Mouse (Mus musculus): Measurements from ENCODE around the gene Tmub1. TPM values are rescaled to one million over a fixed set of nuclear protein-coding genes. Genes with fewer than 3 reads are reported as not detected.

Gene Tmub1
- polyA plus RNA-seq, 2 experiments, result 4.0 to 5.3 TPM

DNA sequence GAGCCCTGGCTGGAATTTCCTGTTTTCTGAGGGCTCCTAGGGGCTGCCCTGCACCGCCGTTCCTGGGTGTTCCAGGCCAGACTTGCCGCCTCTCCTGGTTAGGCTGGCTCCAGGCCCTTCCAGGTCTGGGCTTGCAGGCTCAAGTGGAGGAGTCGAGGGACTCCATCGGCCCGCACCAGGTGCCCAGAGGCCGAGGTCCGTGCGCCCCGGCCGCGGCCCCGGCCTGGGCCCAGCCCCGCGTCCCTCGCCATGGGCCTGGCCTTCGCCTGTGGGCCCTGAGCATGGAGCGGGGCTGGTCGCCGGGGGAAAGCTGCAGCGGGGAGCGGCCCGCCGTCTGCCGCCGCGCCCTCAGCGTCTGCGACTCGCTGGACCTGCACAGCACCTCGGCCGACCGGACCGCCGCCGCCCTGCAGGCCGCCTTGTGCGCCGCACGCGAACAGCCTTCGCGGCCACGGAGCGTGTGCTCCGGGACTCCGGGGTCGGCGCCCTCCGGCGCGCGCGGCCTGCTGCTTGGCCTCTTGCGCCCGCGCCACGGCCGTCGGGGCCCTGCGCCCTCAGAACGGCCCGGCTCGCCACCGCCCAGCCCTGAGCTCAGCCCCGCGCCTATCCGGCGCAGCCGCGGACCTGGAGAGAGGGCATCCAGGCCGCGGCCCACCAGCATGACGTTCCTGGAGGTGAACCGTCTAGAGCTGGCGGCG is 26.5 kb upstream of the Tmub1 start:
- DNase-seq (ENCODE audit: low read depth in 3 of 3, low spot score in 3 of 3) (no peak), ATAC-seq (ENCODE audit: insufficient read depth) (no peak)
- peaks cover 24% of the 10 kb centered on the region for H3K27me3 ChIP-seq (ENCODE audit: control insufficient read depth, insufficient read depth, low read length)
- peak overlapping the region in 1 of 2 experiments; percentile 39; a peak in 2 of 4 replicates for H3K4me3 ChIP-seq (ENCODE audit: insufficient read depth in 1 of 2, low read depth in 2 of 2, low read length in 2 of 2)
- 9% methylated on average over 64 of the region's 77 CpGs for WGBS (ENCODE audit: insufficient replicate concordance)
- H3K4me1 ChIP-seq (replicated peaks; ENCODE audit: control insufficient read depth in 2 of 2, insufficient read depth in 2 of 2, low read length in 1 of 2), result 0 out of 4 replicates have a peak, but pooled peaks cover 0 to 2% of the 10 kb centered on the region in 2 experiments
- H3K9ac ChIP-seq (replicated peaks), result no peak overlapping the region
- TF ChIP-seq EP300 (IDR thresholded peaks at IDR 0.05; ENCODE audit: low read depth) (no peak), CTCF (IDR thresholded peaks at IDR 0.05; ENCODE audit: low read depth) (no peak)
- no peaks in the 10 kb centered on the region; the same call in 1 of the 2 replicates for H3K36me3 ChIP-seq (replicated peaks; ENCODE audit: control insufficient read depth, insufficient read depth, low read depth)
- peak overlapping the region; percentile 63 for H3K4me2 ChIP-seq (ENCODE audit: low read depth)
- no peaks in the 10 kb centered on the region for H3K9me3 ChIP-seq (ENCODE audit: control insufficient read depth, low read length)
- no peak overlapping the region for H3K27ac ChIP-seq

GRCm38 (mm10) chr5:24472884-24473619 is 25.4 kb upstream of the Tmub1 start:
- 58% methylated on average over 7 of the region's 7 CpGs for whole genome bisulfite sequencing (ENCODE audit: insufficient replicate concordance)
- TF ChIP-seq EP300 (IDR thresholded peaks at IDR 0.05; ENCODE audit: low read depth) (no peak), CTCF (IDR thresholded peaks at IDR 0.05; ENCODE audit: low read depth) (no peak)
- Histone ChIP-seq H3K36me3 (replicated peaks; ENCODE audit: control insufficient read depth, insufficient read depth, low read depth) (no peaks in the 10 kb centered on the region; the same call in 1 of the 2 replicates), H3K4me1 (replicated peaks; ENCODE audit: control insufficient read depth in 2 of 2, insufficient read depth in 2 of 2, low read length in 1 of 2) (0 out of 4 replicates have a peak, but pooled peaks cover 0 to 2% of the 10 kb centered on the region in 2 experiments), H3K4me3 (ENCODE audit: insufficient read depth in 1 of 2, low read depth in 2 of 2, low read length in 2 of 2) (no peak overlapping the region), H3K4me2 (ENCODE audit: low read depth) (no peak overlapping the region), H3K27ac (no peak overlapping the region), H3K27me3 (ENCODE audit: control insufficient read depth, insufficient read depth, low read length) (peaks cover 24% of the 10 kb centered on the region), H3K9me3 (ENCODE audit: control insufficient read depth, low read length) (no peaks in the 10 kb centered on the region), H3K9ac (replicated peaks) (no peak overlapping the region)
- DNase-seq (ENCODE audit: low read depth in 3 of 3, low spot score in 3 of 3), result no peak
- ATAC-seq (ENCODE audit: insufficient read depth), result no peak

DNA sequence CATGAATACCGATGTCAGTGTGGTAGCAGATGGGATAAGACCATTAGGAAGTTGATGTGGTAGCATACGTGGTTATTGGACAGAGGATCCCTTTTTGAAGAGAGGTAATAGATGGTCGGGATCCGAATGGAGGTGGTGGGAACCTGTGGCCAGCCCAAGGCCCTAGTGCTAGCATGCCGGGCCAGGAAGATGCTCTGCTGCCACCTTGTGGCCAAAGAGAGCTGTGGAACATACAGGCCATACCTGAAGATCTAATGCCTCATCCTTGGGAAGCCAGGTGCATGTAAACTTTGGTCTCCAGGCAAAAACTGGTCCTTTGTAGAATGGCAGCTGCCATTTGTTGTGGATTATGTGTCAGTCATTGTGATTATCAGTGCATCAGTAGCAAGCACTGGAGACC is 22.9 kb upstream of the Tmub1 start:
- H3K4me3 ChIP-seq (ENCODE audit: insufficient read depth in 1 of 2, low read depth in 2 of 2, low read length in 2 of 2), result no peak overlapping the region
- TF ChIP-seq EP300 (IDR thresholded peaks at IDR 0.05; ENCODE audit: low read depth), result no peak
- TF ChIP-seq CTCF (IDR thresholded peaks at IDR 0.05; ENCODE audit: low read depth), result peak; percentile 99
- no peaks in the 10 kb centered on the region for H3K9me3 ChIP-seq (ENCODE audit: control insufficient read depth, low read length)
- WGBS (ENCODE audit: insufficient replicate concordance), result 16% methylated on average over 5 of the region's 5 CpGs
- DNase-seq (ENCODE audit: low read depth in 3 of 3, low spot score in 3 of 3) (peak; percentile 50 to 68 (median 58)), ATAC-seq (ENCODE audit: insufficient read depth) (peak; percentile 63; the same call in 1 of the 2 replicates)
- 0 out of 4 replicates have a peak, but pooled peaks cover 0 to 2% of the 10 kb centered on the region in 2 experiments for H3K4me1 ChIP-seq (replicated peaks; ENCODE audit: control insufficient read depth in 2 of 2, insufficient read depth in 2 of 2, low read length in 1 of 2)
- no peak overlapping the region for H3K4me2 ChIP-seq (ENCODE audit: low read depth)
- H3K27me3 ChIP-seq (ENCODE audit: control insufficient read depth, insufficient read depth, low read length), result peaks cover 24% of the 10 kb centered on the region
- no peak overlapping the region for H3K27ac ChIP-seq
- H3K9ac ChIP-seq (replicated peaks), result no peak overlapping the region
- no peaks in the 10 kb centered on the region for H3K36me3 ChIP-seq (replicated peaks; ENCODE audit: control insufficient read depth, insufficient read depth, low read depth)

GRCm38 (mm10) chr5:24466762-24467161 is 19.1 kb upstream of the Tmub1 start:
- DNase-seq (ENCODE audit: low read depth in 3 of 3, low spot score in 3 of 3), result no peak
- TF ChIP-seq CTCF (IDR thresholded peaks at IDR 0.05; ENCODE audit: low read depth), result no peak
- TF ChIP-seq EP300 (IDR thresholded peaks at IDR 0.05; ENCODE audit: low read depth), result no peak
- no peak overlapping the region for H3K4me3 ChIP-seq (ENCODE audit: insufficient read depth in 1 of 2, low read depth in 2 of 2, low read length in 2 of 2)
- H3K9me3 ChIP-seq (ENCODE audit: control insufficient read depth, low read length), result no peaks in the 10 kb centered on the region
- H3K27ac ChIP-seq, result no peak overlapping the region
- H3K4me2 ChIP-seq (ENCODE audit: low read depth), result no peak overlapping the region
- no peak overlapping the region for H3K9ac ChIP-seq (replicated peaks)
- WGBS (ENCODE audit: insufficient replicate concordance), result 74% methylated on average over 12 of the region's 12 CpGs
- no peak for ATAC-seq (ENCODE audit: insufficient read depth)
- no peaks in the 10 kb centered on the region for H3K27me3 ChIP-seq (ENCODE audit: control insufficient read depth, insufficient read depth, low read length)
- H3K36me3 ChIP-seq (replicated peaks; ENCODE audit: control insufficient read depth, insufficient read depth, low read depth), result no peaks in the 10 kb centered on the region
- H3K4me1 ChIP-seq (replicated peaks; ENCODE audit: control insufficient read depth in 2 of 2, insufficient read depth in 2 of 2, low read length in 1 of 2), result no peaks in the 10 kb centered on the region

DNA sequence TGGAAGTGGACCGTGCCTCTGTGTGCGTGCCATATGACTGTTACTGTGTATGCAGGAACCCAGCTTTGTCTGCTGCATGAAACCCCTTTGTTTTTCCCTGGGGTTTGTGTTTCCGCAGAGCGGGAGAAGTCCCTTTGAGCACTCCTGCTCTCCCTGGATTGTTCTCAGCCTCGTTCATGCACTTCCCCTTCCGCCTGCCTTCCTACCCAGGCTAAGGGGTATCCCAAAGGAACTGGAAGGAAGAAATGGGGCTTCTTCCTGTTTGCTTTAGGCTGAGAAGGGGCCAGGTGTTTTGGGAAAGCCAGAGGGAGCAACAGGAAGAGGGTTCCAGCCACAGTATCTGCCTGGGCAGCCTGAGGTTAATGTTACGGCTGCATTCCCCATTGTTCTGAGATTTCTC is 8.0 kb upstream of the Tmub1 start:
- TF ChIP-seq EP300 (IDR thresholded peaks at IDR 0.05; ENCODE audit: low read depth) (no peak), CTCF (IDR thresholded peaks at IDR 0.05; ENCODE audit: low read depth) (no peak)
- Histone ChIP-seq H3K4me3 (ENCODE audit: insufficient read depth in 1 of 2, low read depth in 2 of 2, low read length in 2 of 2) (no peak overlapping the region), H3K4me2 (ENCODE audit: low read depth) (no peak overlapping the region), H3K27me3 (ENCODE audit: control insufficient read depth, insufficient read depth, low read length) (no peaks in the 10 kb centered on the region), H3K4me1 (replicated peaks; ENCODE audit: control insufficient read depth in 2 of 2, insufficient read depth in 2 of 2, low read length in 1 of 2) (peaks cover 18 to 19% of the 10 kb centered on the region in 2 experiments), H3K27ac (no peak overlapping the region), H3K9ac (replicated peaks) (no peak overlapping the region), H3K9me3 (ENCODE audit: control insufficient read depth, low read length) (no peaks in the 10 kb centered on the region), H3K36me3 (replicated peaks; ENCODE audit: control insufficient read depth, insufficient read depth, low read depth) (no peaks in the 10 kb centered on the region; the same call in 1 of the 2 replicates)
- DNase-seq (ENCODE audit: low read depth in 3 of 3, low spot score in 3 of 3) (no peak), ATAC-seq (ENCODE audit: insufficient read depth) (no peak)
- WGBS (ENCODE audit: insufficient replicate concordance), result 72% methylated on average over 7 of the region's 7 CpGs

All from liver, embryonic 14.5 days (tissue).